Mouse (Mus musculus): ENCODE data around the gene Nudt16. TPM values are rescaled to one million over a fixed set of nuclear protein-coding genes. Genes with fewer than 3 reads are reported as not detected.
A peak's percentile ranks its signal among the peaks of the same experiment; 100 is the strongest.
"Not testable (repeated sequence)": the region's sequence is repeated elsewhere in the genome, so short reads cannot be mapped to it uniquely, and the experiment has no call there.

Gene Nudt16
- 8.9 and 9.5 TPM in 2 replicates for polyA plus RNA-seq (2015; fragmentation: Nextera tagmentation; extraction: Ambion mirVana)

GRCm38 (mm10) chr9:105131253-105132001 is at the start of gene Nudt16:
TSS of gene Nudt16 (minus strand) at chr9:105131824.
- peaks cover 14% of the 10 kb centered on the region for H3K4me1 ChIP-seq
- H3K36me3 ChIP-seq = no peaks in the 10 kb centered on the region

GRCm38 (mm10) chr9:105144992-105145391 is 13.4 kb upstream of the Nudt16 start, which contains the start of gene 1700080E11Rik:
TSS of gene 1700080E11Rik (minus strand) at chr9:105145092.
- Histone ChIP-seq H3K4me2 (no peak within 1 kb of the TSS), H3K9me3 (no peaks in the 10 kb centered on the region), H3K27ac (replicated peaks) (no peak within 1 kb of the TSS), H3K9ac (no peak within 1 kb of the TSS), H3K36me3 (no peaks in the 10 kb centered on the region), H3K4me1 (no peaks in the 10 kb centered on the region), H3K4me3 (no peak within 1 kb of the TSS), H3K27me3 (replicated peaks) (no peaks in the 10 kb centered on the region)
- WGBS = 70% methylated on average over 6 of the region's 6 CpGs
- ATAC-seq (ENCODE audit: extremely low read depth, insufficient number of reproducible peaks, low FRiP score, low TSS enrichment) = no peak

More at GRCm38 (mm10) chr9:105131253-105132001, at the start of gene Nudt16:
- no peaks in the 10 kb centered on the region for H3K27me3 ChIP-seq (replicated peaks)
- H3K4me2 ChIP-seq = peak within 1 kb of the TSS; percentile 94
- no peaks in the 10 kb centered on the region for H3K9me3 ChIP-seq
- peak within 1 kb of the TSS; percentile 81 for H3K9ac ChIP-seq
- H3K4me3 ChIP-seq = peak within 1 kb of the TSS; percentile 75
- peak within 1 kb of the TSS; percentile 63 for H3K27ac ChIP-seq (replicated peaks)
- ATAC-seq (ENCODE audit: extremely low read depth, insufficient number of reproducible peaks, low FRiP score, low TSS enrichment) = peak; percentile 93
- WGBS = 1% methylated on average over 50 of the region's 60 CpGs

GRCm38 (mm10) chr9:105139204-105139603 is 7.6 kb upstream of the Nudt16 start:
- Histone ChIP-seq H3K27ac (replicated peaks) (no peak overlapping the region), H3K36me3 (no peaks in the 10 kb centered on the region), H3K4me2 (no peak overlapping the region), H3K4me1 (no peaks in the 10 kb centered on the region), H3K27me3 (replicated peaks) (no peaks in the 10 kb centered on the region), H3K9me3 (no peaks in the 10 kb centered on the region), H3K9ac (no peak overlapping the region), H3K4me3 (no peak overlapping the region)
- ATAC-seq (ENCODE audit: extremely low read depth, insufficient number of reproducible peaks, low FRiP score, low TSS enrichment) = no peak
- 61% methylated on average over 6 of the region's 6 CpGs for WGBS

GRCm38 (mm10) chr9:105136404-105136803 is 4.8 kb upstream of the Nudt16 start:
- WGBS = 42% methylated on average over 1 of the region's 1 CpGs
- Histone ChIP-seq H3K4me2 (no peak overlapping the region), H3K4me3 (no peak overlapping the region), H3K36me3 (no peaks in the 10 kb centered on the region), H3K4me1 (peaks cover 6% of the 10 kb centered on the region; the same call in 1 of the 2 replicates), H3K9me3 (no peaks in the 10 kb centered on the region), H3K27ac (replicated peaks) (no peak overlapping the region), H3K27me3 (replicated peaks) (no peaks in the 10 kb centered on the region), H3K9ac (no peak overlapping the region)
- ATAC-seq (ENCODE audit: extremely low read depth, insufficient number of reproducible peaks, low FRiP score, low TSS enrichment) = no peak

GRCm38 (mm10) chr9:105134536-105134935 is 2.9 kb upstream of the Nudt16 start:
- WGBS = 79% methylated on average over 5 of the region's 5 CpGs
- H3K36me3 ChIP-seq = no peaks in the 10 kb centered on the region

GRCm38 (mm10) chr9:105132002-105132367 is 361 bp upstream of the Nudt16 start:
- Histone ChIP-seq H3K27ac (replicated peaks) (no peak overlapping the region), H3K27me3 (replicated peaks) (no peaks in the 10 kb centered on the region), H3K4me3 (peak overlapping the region; percentile 75), H3K36me3 (no peaks in the 10 kb centered on the region), H3K4me2 (peak overlapping the region; percentile 94), H3K4me1 (peaks cover 14% of the 10 kb centered on the region), H3K9ac (peak overlapping the region; percentile 81), H3K9me3 (no peaks in the 10 kb centered on the region)
- no peak for ATAC-seq (ENCODE audit: extremely low read depth, insufficient number of reproducible peaks, low FRiP score, low TSS enrichment)
- 25% methylated on average over 5 of the region's 5 CpGs for WGBS

More at GRCm38 (mm10) chr9:105134536-105134935, 2.9 kb upstream of the Nudt16 start:
- Histone ChIP-seq H3K9me3 (no peaks in the 10 kb centered on the region), H3K27ac (replicated peaks) (no peak overlapping the region), H3K4me2 (no peak overlapping the region), H3K9ac (no peak overlapping the region), H3K4me3 (no peak overlapping the region), H3K27me3 (replicated peaks) (no peaks in the 10 kb centered on the region), H3K4me1 (peaks cover 14% of the 10 kb centered on the region)
- ATAC-seq (ENCODE audit: extremely low read depth, insufficient number of reproducible peaks, low FRiP score, low TSS enrichment) = no peak

- Histone ChIP-seq H3K27ac (replicated peaks) (no peak overlapping the region), H3K4me2 (peak overlapping the region; percentile 94), H3K36me3 (no peaks in the 10 kb centered on the region), H3K4me1 (peaks cover 14% of the 10 kb centered on the region), H3K27me3 (replicated peaks) (no peaks in the 10 kb centered on the region), H3K4me3 (0 out of 2 replicates have a peak overlapping the region, but pooled peaks have one; percentile 75), H3K9me3 (no peaks in the 10 kb centered on the region), H3K9ac (no peak overlapping the region)
- no peak for ATAC-seq (ENCODE audit: extremely low read depth, insufficient number of reproducible peaks, low FRiP score, low TSS enrichment)
- 89% methylated on average over 8 of the region's 8 CpGs for WGBS
Measured at GRCm38 (mm10) chr9:105130331-105130730, 1.3 kb downstream of the Nudt16 start.

GRCm38 (mm10) chr9:105125206-105125605 is 6.4 kb downstream of the Nudt16 start:
- not testable (repeated sequence) for H3K27me3 ChIP-seq (replicated peaks); H3K36me3 ChIP-seq; H3K9ac ChIP-seq; H3K4me2 ChIP-seq; H3K9me3 ChIP-seq; ATAC-seq (ENCODE audit: extremely low read depth, insufficient number of reproducible peaks, low FRiP score, low TSS enrichment); H3K4me3 ChIP-seq; H3K27ac ChIP-seq (replicated peaks); H3K4me1 ChIP-seq
- WGBS = 52% methylated on average over 3 of the region's 3 CpGs

- H3K9me3 ChIP-seq = no peaks in the 10 kb centered on the region
- H3K36me3 ChIP-seq = no peaks in the 10 kb centered on the region
- no peak overlapping the region for H3K4me2 ChIP-seq
- no peak overlapping the region for H3K27ac ChIP-seq (replicated peaks)
- H3K4me3 ChIP-seq = no peak overlapping the region
- H3K27me3 ChIP-seq (replicated peaks) = no peaks in the 10 kb centered on the region; the same call in 1 of the 2 replicates
- no peaks in the 10 kb centered on the region for H3K4me1 ChIP-seq
- 88% methylated on average over 5 of the region's 5 CpGs for WGBS
- no peak for ATAC-seq (ENCODE audit: extremely low read depth, insufficient number of reproducible peaks, low FRiP score, low TSS enrichment)
- no peak overlapping the region for H3K9ac ChIP-seq
Measured at GRCm38 (mm10) chr9:105103893-105104292, 27.7 kb downstream of the Nudt16 start.

GRCm38 (mm10) chr9:105101911-105102310 is 29.7 kb downstream of the Nudt16 start:
- H3K4me1 ChIP-seq = no peaks in the 10 kb centered on the region
- ATAC-seq (ENCODE audit: extremely low read depth, insufficient number of reproducible peaks, low FRiP score, low TSS enrichment) = no peak
- H3K4me3 ChIP-seq = no peak overlapping the region
- no peaks in the 10 kb centered on the region; the same call in 1 of the 2 replicates for H3K27me3 ChIP-seq (replicated peaks)
- WGBS = 36% methylated on average over 1 of the region's 1 CpGs
- H3K9ac ChIP-seq = no peak overlapping the region
- no peak overlapping the region for H3K27ac ChIP-seq (replicated peaks)
- H3K36me3 ChIP-seq = no peaks in the 10 kb centered on the region
- no peaks in the 10 kb centered on the region for H3K9me3 ChIP-seq
- no peak overlapping the region for H3K4me2 ChIP-seq

GRCm38 (mm10) chr9:105100807-105101570 is 30.6 kb downstream of the Nudt16 start:
- no peak for ATAC-seq (ENCODE audit: extremely low read depth, insufficient number of reproducible peaks, low FRiP score, low TSS enrichment)
- H3K4me2 ChIP-seq = no peak overlapping the region

More at GRCm38 (mm10) chr9:105100807-105101570, 30.6 kb downstream of the Nudt16 start:
- 52% methylated on average over 15 of the region's 15 CpGs for WGBS
- no peak overlapping the region for H3K9ac ChIP-seq
- H3K27me3 ChIP-seq (replicated peaks) = no peaks in the 10 kb centered on the region; the same call in 1 of the 2 replicates
- H3K36me3 ChIP-seq = no peaks in the 10 kb centered on the region
- no peak overlapping the region for H3K4me3 ChIP-seq
- no peaks in the 10 kb centered on the region for H3K4me1 ChIP-seq
- no peaks in the 10 kb centered on the region for H3K9me3 ChIP-seq
- no peak overlapping the region for H3K27ac ChIP-seq (replicated peaks)

All from heart, embryonic 13.5 days (tissue).